Mouse (Mus musculus): ENCODE results near the gene Map3k20. TPM values are rescaled to one million over a fixed set of nuclear protein-coding genes. Genes with fewer than 3 reads are reported as not detected.

The Map3k20 gene
- polyA plus RNA-seq, 2 experiments: 5.6 to 7.5 TPM

DNA sequence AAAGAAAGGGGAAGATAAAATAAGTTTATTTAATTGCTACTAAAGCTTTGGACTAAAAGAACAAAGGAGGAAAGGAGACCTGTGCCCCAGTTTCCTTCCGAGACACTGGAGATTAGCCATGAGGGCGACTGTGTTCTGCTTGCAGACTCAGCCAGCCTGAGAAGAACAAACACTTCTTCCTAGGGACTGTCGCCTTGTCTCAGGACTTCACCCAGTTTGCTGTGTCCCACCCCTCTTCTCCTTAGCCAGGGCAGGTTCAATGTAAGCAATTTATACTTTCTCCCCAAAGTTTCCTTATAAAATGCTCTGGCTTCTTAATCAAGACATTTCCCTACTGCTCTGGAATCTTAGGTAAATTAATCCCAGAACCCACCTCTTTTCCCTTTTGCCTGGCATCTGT, 168.1 kb downstream of the Map3k20 start:
- Histone ChIP-seq H3K9ac (replicated peaks) (no peak overlapping the region), H3K4me2 (ENCODE audit: low read depth) (no peak overlapping the region), H3K9me3 (ENCODE audit: control insufficient read depth, low read length) (no peaks in the 10 kb centered on the region), H3K4me1 (replicated peaks; ENCODE audit: control insufficient read depth in 2 of 2, insufficient read depth in 2 of 2, low read length in 1 of 2) (no peaks in the 10 kb centered on the region), H3K27ac (no peak overlapping the region), H3K36me3 (replicated peaks; ENCODE audit: control insufficient read depth, insufficient read depth, low read depth) (no peaks in the 10 kb centered on the region), H3K4me3 (ENCODE audit: insufficient read depth in 1 of 2, low read depth in 2 of 2, low read length in 2 of 2) (no peak overlapping the region), H3K27me3 (ENCODE audit: control insufficient read depth, insufficient read depth, low read length) (no peaks in the 10 kb centered on the region)
- TF ChIP-seq CTCF (IDR thresholded peaks at IDR 0.05; ENCODE audit: low read depth): no peak
- TF ChIP-seq EP300 (IDR thresholded peaks at IDR 0.05; ENCODE audit: low read depth): no peak
- DNase-seq (ENCODE audit: low read depth in 3 of 3, low spot score in 3 of 3) (no peak), ATAC-seq (ENCODE audit: insufficient read depth) (no peak)
- 45% methylated on average over 3 of the region's 3 CpGs for WGBS (ENCODE audit: insufficient replicate concordance)

- Histone ChIP-seq H3K9ac (replicated peaks) (no peak overlapping the region), H3K27ac (no peak overlapping the region), H3K4me2 (ENCODE audit: low read depth) (no peak overlapping the region), H3K27me3 (ENCODE audit: control insufficient read depth, insufficient read depth, low read length) (no peaks in the 10 kb centered on the region), H3K9me3 (ENCODE audit: control insufficient read depth, low read length) (no peaks in the 10 kb centered on the region), H3K4me3 (ENCODE audit: insufficient read depth in 1 of 2, low read depth in 2 of 2, low read length in 2 of 2) (no peak overlapping the region), H3K36me3 (replicated peaks; ENCODE audit: control insufficient read depth, insufficient read depth, low read depth) (no peaks in the 10 kb centered on the region), H3K4me1 (replicated peaks; ENCODE audit: control insufficient read depth in 2 of 2, insufficient read depth in 2 of 2, low read length in 1 of 2) (no peaks in the 10 kb centered on the region)
- TF ChIP-seq EP300 (IDR thresholded peaks at IDR 0.05; ENCODE audit: low read depth) (no peak), CTCF (IDR thresholded peaks at IDR 0.05; ENCODE audit: low read depth) (no peak)
- ATAC-seq (ENCODE audit: insufficient read depth) (no peak), DNase-seq (ENCODE audit: low read depth in 3 of 3, low spot score in 3 of 3) (no peak)
- 33% methylated on average over 1 of the region's 1 CpGs for WGBS (ENCODE audit: insufficient replicate concordance)
Measured at GRCm38 (mm10) chr2:72456189-72456588, 170.8 kb downstream of the Map3k20 start.

DNA sequence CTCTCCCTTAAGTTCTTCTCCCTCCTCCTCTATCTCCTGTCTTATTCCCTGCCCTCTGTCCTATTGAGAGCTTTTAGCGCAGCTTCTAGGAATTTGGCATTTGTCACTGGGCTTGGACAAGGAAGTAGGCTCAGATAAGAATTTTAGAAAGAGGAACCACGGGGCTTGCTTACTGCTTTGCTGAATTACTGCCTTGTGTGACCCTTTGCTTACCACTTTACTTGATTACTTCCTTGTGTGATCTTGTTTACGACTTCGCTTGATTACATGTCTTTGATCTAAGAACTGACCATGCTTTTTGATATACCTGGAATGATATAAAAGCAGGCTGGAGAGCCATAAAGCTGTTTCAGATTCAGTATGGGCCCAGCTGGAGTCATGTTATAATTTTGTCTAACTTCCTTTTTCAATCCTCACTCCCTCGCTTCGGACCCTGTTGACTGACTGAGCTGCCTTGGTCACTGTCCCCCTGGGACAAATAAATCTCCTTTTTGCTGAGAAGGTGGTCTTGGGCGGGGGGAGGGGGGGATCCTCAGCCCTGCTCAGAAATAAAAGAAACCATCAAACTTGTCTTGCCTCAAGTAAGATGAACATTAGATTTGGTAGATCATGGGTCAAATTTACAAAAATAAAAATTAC, 179.1 kb downstream of the Map3k20 start:
- Histone ChIP-seq H3K27ac (no peak overlapping the region), H3K36me3 (replicated peaks; ENCODE audit: control insufficient read depth, insufficient read depth, low read depth) (no peaks in the 10 kb centered on the region), H3K4me3 (ENCODE audit: insufficient read depth in 1 of 2, low read depth in 2 of 2, low read length in 2 of 2) (no peak overlapping the region), H3K9me3 (ENCODE audit: control insufficient read depth, low read length) (no peaks in the 10 kb centered on the region), H3K4me1 (replicated peaks; ENCODE audit: control insufficient read depth in 2 of 2, insufficient read depth in 2 of 2, low read length in 1 of 2) (peaks cover 0 to 6% of the 10 kb centered on the region in 2 experiments; a peak in 3 of 4 replicates), H3K9ac (replicated peaks) (no peak overlapping the region), H3K27me3 (ENCODE audit: control insufficient read depth, insufficient read depth, low read length) (no peaks in the 10 kb centered on the region), H3K4me2 (ENCODE audit: low read depth) (no peak overlapping the region)
- DNase-seq (ENCODE audit: low read depth in 3 of 3, low spot score in 3 of 3) (no peak), ATAC-seq (ENCODE audit: insufficient read depth) (no peak)
- no peak for TF ChIP-seq EP300 (IDR thresholded peaks at IDR 0.05; ENCODE audit: low read depth)
- TF ChIP-seq CTCF (IDR thresholded peaks at IDR 0.05; ENCODE audit: low read depth): no peak
- WGBS (ENCODE audit: insufficient replicate concordance): 12% methylated on average over 7 of the region's 7 CpGs

DNA sequence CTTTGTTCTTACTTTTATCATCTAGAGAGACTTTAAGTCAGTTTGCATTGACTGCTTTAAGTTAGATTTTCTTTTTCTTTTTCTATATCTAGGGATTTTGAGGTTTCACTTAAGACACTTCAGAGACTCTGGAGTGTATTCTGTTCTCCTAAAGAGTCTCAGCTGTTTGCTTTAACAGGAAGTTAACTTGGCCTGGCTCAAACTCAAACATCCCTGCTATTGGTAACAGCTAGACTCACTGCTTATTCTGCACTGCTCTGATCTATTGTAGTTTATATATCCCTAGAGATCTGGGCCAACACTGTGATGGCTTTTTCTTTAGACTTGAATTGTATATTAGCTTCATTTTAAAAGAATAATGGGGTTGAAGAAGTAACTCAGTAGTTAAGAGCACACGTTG, 182.2 kb downstream of the Map3k20 start:
- DNase-seq (ENCODE audit: low read depth in 3 of 3, low spot score in 3 of 3) (no peak), ATAC-seq (ENCODE audit: insufficient read depth) (no peak)
- H3K4me1 ChIP-seq (replicated peaks; ENCODE audit: control insufficient read depth in 2 of 2, insufficient read depth in 2 of 2, low read length in 1 of 2): peaks cover 0 to 9% of the 10 kb centered on the region in 2 experiments; a peak in 3 of 4 replicates
- no peak for TF ChIP-seq EP300 (IDR thresholded peaks at IDR 0.05; ENCODE audit: low read depth)
- no peak for TF ChIP-seq CTCF (IDR thresholded peaks at IDR 0.05; ENCODE audit: low read depth)
- no peak overlapping the region for H3K27ac ChIP-seq
- H3K4me3 ChIP-seq (ENCODE audit: insufficient read depth in 1 of 2, low read depth in 2 of 2, low read length in 2 of 2): no peak overlapping the region
- no peaks in the 10 kb centered on the region for H3K9me3 ChIP-seq (ENCODE audit: control insufficient read depth, low read length)
- no peak overlapping the region for H3K4me2 ChIP-seq (ENCODE audit: low read depth)
- H3K27me3 ChIP-seq (ENCODE audit: control insufficient read depth, insufficient read depth, low read length): no peaks in the 10 kb centered on the region
- no peaks in the 10 kb centered on the region for H3K36me3 ChIP-seq (replicated peaks; ENCODE audit: control insufficient read depth, insufficient read depth, low read depth)
- no peak overlapping the region for H3K9ac ChIP-seq (replicated peaks)
- 61% methylated on average over 1 of the region's 1 CpGs for WGBS (ENCODE audit: insufficient replicate concordance)

GRCm38 (mm10) chr2:72471415-72472070, 186.1 kb downstream of the Map3k20 start:
- no peak for ATAC-seq (ENCODE audit: insufficient read depth)
- Histone ChIP-seq H3K27ac (no peak overlapping the region), H3K36me3 (replicated peaks; ENCODE audit: control insufficient read depth, insufficient read depth, low read depth) (no peaks in the 10 kb centered on the region), H3K4me3 (ENCODE audit: insufficient read depth in 1 of 2, low read depth in 2 of 2, low read length in 2 of 2) (no peak overlapping the region), H3K4me2 (ENCODE audit: low read depth) (no peak overlapping the region), H3K9ac (replicated peaks) (no peak overlapping the region), H3K27me3 (ENCODE audit: control insufficient read depth, insufficient read depth, low read length) (no peaks in the 10 kb centered on the region), H3K9me3 (ENCODE audit: control insufficient read depth, low read length) (no peaks in the 10 kb centered on the region), H3K4me1 (replicated peaks; ENCODE audit: control insufficient read depth in 2 of 2, insufficient read depth in 2 of 2, low read length in 1 of 2) (peaks cover 7 to 21% of the 10 kb centered on the region in 2 experiments)
- no peak for TF ChIP-seq CTCF (IDR thresholded peaks at IDR 0.05; ENCODE audit: low read depth)
- no peak for TF ChIP-seq EP300 (IDR thresholded peaks at IDR 0.05; ENCODE audit: low read depth)
- WGBS (ENCODE audit: insufficient replicate concordance): 61% methylated on average over 16 of the region's 16 CpGs
- no peak for DNase-seq (ENCODE audit: low read depth in 3 of 3, low spot score in 3 of 3)

All from liver, embryonic 14.5 days (tissue).